Mouse (Mus musculus) MEL-GATA-1-ER (cell line): ENCODE data around the gene Cyth1.

ENCODE experiments used
- DNase-seq: peaks from one replicate; pipeline ENCODE4 v3.0.0-alpha.2; 2012; ENCODE audit warnings: low read depth; ENCODE audit errors: extremely low read depth

Gene Cyth1

GRCm38 (mm10) chr11:118225056-118225836 is 23.1 kb downstream of the Cyth1 start:
- no peak for DNase-seq

GRCm38 (mm10) chr11:118223416-118224067 is 24.9 kb downstream of the Cyth1 start:
- DNase-seq = no peak

GRCm38 (mm10) chr11:118222917-118223316 is 25.5 kb downstream of the Cyth1 start:
- DNase-seq = no peak

- DNase-seq = no peak
These were observed 26.0 kb downstream of the Cyth1 start for GRCm38 (mm10) chr11:118222351-118222885.

GRCm38 (mm10) chr11:118220561-118221262 is 27.7 kb downstream of the Cyth1 start:
- DNase-seq = peak; percentile 33

- no peak for DNase-seq
These were observed 29.3 kb downstream of the Cyth1 start for GRCm38 (mm10) chr11:118219066-118219465.

- DNase-seq = no peak
These were observed 31.9 kb downstream of the Cyth1 start for GRCm38 (mm10) chr11:118216468-118216867.

- DNase-seq = no peak
These were observed 32.4 kb downstream of the Cyth1 start for GRCm38 (mm10) chr11:118215928-118216458.

- DNase-seq = no peak
These were observed 35.7 kb downstream of the Cyth1 start for GRCm38 (mm10) chr11:118212636-118213112.

GRCm38 (mm10) chr11:118211749-118212635 is 36.4 kb downstream of the Cyth1 start:
- peak; percentile 52 for DNase-seq

GRCm38 (mm10) chr11:118210962-118211361 is 37.4 kb downstream of the Cyth1 start:
- DNase-seq = no peak

GRCm38 (mm10) chr11:118210116-118210515 is 38.3 kb downstream of the Cyth1 start:
- DNase-seq = no peak

GRCm38 (mm10) chr11:118209376-118209775 is 39.0 kb downstream of the Cyth1 start:
- DNase-seq = no peak

GRCm38 (mm10) chr11:118208672-118209272 is 39.6 kb downstream of the Cyth1 start:
- DNase-seq = no peak

- no peak for DNase-seq
These were observed 40.9 kb downstream of the Cyth1 start for GRCm38 (mm10) chr11:118207424-118208033.

GRCm38 (mm10) chr11:118206267-118206666 is 42.1 kb downstream of the Cyth1 start:
- DNase-seq = no peak

GRCm38 (mm10) chr11:118203469-118203868 is 44.9 kb downstream of the Cyth1 start:
- no peak for DNase-seq

GRCm38 (mm10) chr11:118202410-118203233 is 45.8 kb downstream of the Cyth1 start:
- no peak for DNase-seq
